Mouse (Mus musculus) sigmoid colon, adult 10 weeks (tissue): ENCODE data around the gene Gpr137c. TPM values are rescaled to one million over a fixed set of nuclear protein-coding genes. Genes with fewer than 3 reads are reported as not detected.

Source experiments
- polyA plus RNA-seq: library from polyadenylated mRNA; stranded (reverse); fragments of 350-450 nt; fragmentation: Illumina TruSeq; extraction: RNeasy Lipid Tissue Mini Kit (QIAGEN cat#74804); gene quantifications from one replicate; pipeline ENCODE4 v1.2.3, GENCODE M21; 2014; ENCODE audit warnings: low read depth, low replicate concordance

The Gpr137c gene
- 2.0 TPM for polyA plus RNA-seq

GRCm38 (mm10) chr14:45219281-45220089 is at the start of gene Gpr137c:
Gene Gpr137c (plus strand): TSS chr14:45219717.

GRCm38 (mm10) chr14:45220090-45220956 is 806 bp downstream of the Gpr137c start, which contains the start of gene Txndc16:
Gene Txndc16 (minus strand): TSS chr14:45220328.

GRCm38 (mm10) chr14:45318426-45319236 is 99.1 kb downstream of the Gpr137c start, which contains the start of gene Ero1l:
Gene Ero1l (minus strand): TSS chr14:45318771.

GRCm38 (mm10) chr14:45329589-45330181 is 110.2 kb downstream of the Gpr137c start, which contains the start of gene Psmc6:
Gene Psmc6 (plus strand): TSS chr14:45329788.

Other genes starting within 250 kb of the Gpr137c start
- gene Ptger2, start 231.5 kb upstream of the Gpr137c start, polyA plus RNA-seq = 3.0 TPM
- 66.5 TPM for gene Txndc16, start 611 bp downstream of the Gpr137c start, polyA plus RNA-seq
- 126 TPM for gene Ero1l, start 99.1 kb downstream of the Gpr137c start, polyA plus RNA-seq
- gene Psmc6, start 110.1 kb downstream of the Gpr137c start, polyA plus RNA-seq = 574 TPM
- gene Styx, start 131.4 kb downstream of the Gpr137c start, polyA plus RNA-seq = 105 TPM
- gene Gnpnat1, start 185.2 kb downstream of the Gpr137c start, polyA plus RNA-seq = 547 TPM